Mouse (Mus musculus): ENCODE measurements around the gene Etv1.

- TF ChIP-seq POLR2A (IDR thresholded peaks at IDR 0.05; ENCODE audit: control insufficient read depth in 1 of 2, insufficient read depth in 1 of 2, low read depth in 1 of 2, low read length in 2 of 2, poor library complexity in 1 of 2) = no peak
- TF ChIP-seq ZKSCAN1 (IDR thresholded peaks at IDR 0.05; ENCODE audit: low read depth, low read length) = no peak
- no peak for TF ChIP-seq CTCF (IDR thresholded peaks at IDR 0.05 in 2 of 3, conservative IDR thresholded peaks at IDR 0.05 in 1 of 3; ENCODE audit: control insufficient read depth in 1 of 3, insufficient read depth in 1 of 3, low read depth in 2 of 3, low read length in 3 of 3, poor library complexity in 1 of 3, severe bottlenecking in 1 of 3)
These were observed 41.5 kb downstream of the Etv1 start for GRCm38 (mm10) chr12:38820642-38821041.
